Mouse (Mus musculus): ENCODE measurements around the gene Map4k4.
A peak's percentile ranks its signal among the peaks of the same experiment; 100 is the strongest.

Gene Map4k4

GRCm38 (mm10) chr1:40000476-40000875 lies 99.8 kb downstream of the Map4k4 start:
- DNase-seq (ENCODE audit: low read depth, low spot score) = no peak

GRCm38 (mm10) chr1:40000899-40001298 lies 100.2 kb downstream of the Map4k4 start:
- DNase-seq (ENCODE audit: low read depth, low spot score) = no peak

GRCm38 (mm10) chr1:40002129-40002727 lies 101.5 kb downstream of the Map4k4 start:
- peak; percentile 24 for DNase-seq (ENCODE audit: low read depth, low spot score)

- no peak for DNase-seq (ENCODE audit: low read depth, low spot score)
These were observed 105.4 kb downstream of the Map4k4 start for GRCm38 (mm10) chr1:40006043-40006651.

GRCm38 (mm10) chr1:40007962-40008471 lies 107.3 kb downstream of the Map4k4 start:
- no peak for DNase-seq (ENCODE audit: low read depth, low spot score)

- no peak for DNase-seq (ENCODE audit: low read depth, low spot score)
These were observed 112.0 kb downstream of the Map4k4 start for GRCm38 (mm10) chr1:40012696-40013095.

GRCm38 (mm10) chr1:40015066-40015678 lies 114.5 kb downstream of the Map4k4 start:
- no peak for DNase-seq (ENCODE audit: low read depth, low spot score)

GRCm38 (mm10) chr1:40021617-40022016 lies 120.9 kb downstream of the Map4k4 start:
- DNase-seq (ENCODE audit: low read depth, low spot score) = no peak

- no peak for DNase-seq (ENCODE audit: low read depth, low spot score)
These were observed 121.9 kb downstream of the Map4k4 start for GRCm38 (mm10) chr1:40022472-40023135.

GRCm38 (mm10) chr1:40023206-40023605 lies 122.5 kb downstream of the Map4k4 start:
- DNase-seq (ENCODE audit: low read depth, low spot score) = no peak

GRCm38 (mm10) chr1:40023748-40024147 lies 123.0 kb downstream of the Map4k4 start:
- no peak for DNase-seq (ENCODE audit: low read depth, low spot score)

- DNase-seq (ENCODE audit: low read depth, low spot score) = no peak
These were observed 124.0 kb downstream of the Map4k4 start for GRCm38 (mm10) chr1:40024554-40025320.

- no peak for DNase-seq (ENCODE audit: low read depth, low spot score)
These were observed 124.7 kb downstream of the Map4k4 start for GRCm38 (mm10) chr1:40025416-40025815.

- no peak for DNase-seq (ENCODE audit: low read depth, low spot score)
These were observed 126.5 kb downstream of the Map4k4 start for GRCm38 (mm10) chr1:40027116-40027620.

- DNase-seq (ENCODE audit: low read depth, low spot score) = no peak
These were observed 127.7 kb downstream of the Map4k4 start for GRCm38 (mm10) chr1:40028207-40028998.

GRCm38 (mm10) chr1:40029597-40029996 lies 128.9 kb downstream of the Map4k4 start:
- DNase-seq (ENCODE audit: low read depth, low spot score) = no peak

- no peak for DNase-seq (ENCODE audit: low read depth, low spot score)
These were observed 129.7 kb downstream of the Map4k4 start for GRCm38 (mm10) chr1:40030287-40030975.

- no peak for DNase-seq (ENCODE audit: low read depth, low spot score)
These were observed 130.3 kb downstream of the Map4k4 start for GRCm38 (mm10) chr1:40030976-40031356.

- DNase-seq (ENCODE audit: low read depth, low spot score) = no peak
These were observed 130.9 kb downstream of the Map4k4 start for GRCm38 (mm10) chr1:40031626-40032025.

GRCm38 (mm10) chr1:40033315-40033714 lies 132.6 kb downstream of the Map4k4 start:
- DNase-seq (ENCODE audit: low read depth, low spot score) = no peak
